Mouse (Mus musculus) brain, adult 2 months (tissue): ENCODE data around the gene Macrod2.

Source experiments
- DNase-seq: peaks from one replicate; pipeline ENCODE4 v3.0.0; 2011; ENCODE audit warnings: low read depth, low spot score

The Macrod2 gene

DNA sequence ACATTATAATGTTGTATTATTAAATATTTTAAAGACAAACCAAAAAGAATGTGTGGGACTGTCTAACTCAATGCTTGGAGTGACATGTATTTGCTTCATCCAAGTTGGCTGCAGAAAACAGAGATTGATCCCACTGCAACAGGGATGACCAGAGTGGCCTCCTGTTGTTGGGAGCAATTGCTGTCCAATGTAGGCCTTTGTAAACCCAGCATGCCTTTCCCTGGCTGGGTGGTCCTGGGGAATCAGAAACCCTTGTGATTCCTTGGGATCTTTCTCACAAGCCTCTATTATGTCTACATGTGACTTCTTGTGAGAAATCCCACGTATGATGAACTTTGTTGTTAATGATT is 806.9 kb downstream of the Macrod2 start:
- DNase-seq = no peak

- DNase-seq = no peak
Measured at GRCm38 (mm10) chr2:141211346-141211745, 816.2 kb downstream of the Macrod2 start.

DNA sequence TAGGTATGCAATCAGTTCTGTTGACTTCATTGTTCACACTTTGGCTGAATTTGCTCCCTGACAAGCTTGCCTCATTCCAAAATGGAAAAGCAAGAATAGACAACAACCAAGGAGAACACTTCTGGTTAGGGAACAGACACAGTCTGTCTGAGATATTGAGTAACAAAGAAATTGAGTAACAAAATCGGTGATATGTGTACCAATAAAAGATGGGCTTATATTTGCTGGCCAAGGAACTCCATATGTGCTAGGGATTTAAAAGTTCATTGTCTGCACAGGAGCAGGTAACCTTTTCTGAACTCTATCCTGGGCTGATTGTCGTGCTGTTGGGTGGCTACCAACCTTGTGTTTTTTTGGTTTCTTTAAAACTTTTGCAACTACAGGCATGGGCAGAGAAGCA is 817.2 kb downstream of the Macrod2 start:
- DNase-seq = no peak

GRCm38 (mm10) chr2:141217490-141217889 is 822.4 kb downstream of the Macrod2 start:
- peak; percentile 78 for DNase-seq

DNA sequence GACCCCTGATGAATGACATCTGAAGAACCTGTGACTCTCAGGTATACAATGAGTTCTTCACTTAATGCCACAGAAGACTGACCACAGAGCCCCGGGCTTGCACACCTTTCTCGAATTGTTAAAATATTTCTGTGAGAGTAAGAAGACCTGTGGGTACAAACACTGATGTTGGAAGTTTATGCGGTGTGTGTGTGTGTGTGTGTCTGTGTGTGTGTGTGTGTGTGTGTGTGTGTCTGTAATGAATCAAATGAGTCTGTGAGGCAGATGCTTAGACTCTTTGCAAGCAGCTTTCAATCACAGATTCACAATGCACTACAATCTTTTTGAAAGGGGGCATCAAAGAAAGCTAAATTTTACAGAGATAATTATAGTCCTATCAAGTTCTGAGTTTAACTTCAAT is 822.8 kb downstream of the Macrod2 start:
- DNase-seq = no peak

- DNase-seq = peak; percentile 47
Measured at GRCm38 (mm10) chr2:141228809-141229208, 833.7 kb downstream of the Macrod2 start.

DNA sequence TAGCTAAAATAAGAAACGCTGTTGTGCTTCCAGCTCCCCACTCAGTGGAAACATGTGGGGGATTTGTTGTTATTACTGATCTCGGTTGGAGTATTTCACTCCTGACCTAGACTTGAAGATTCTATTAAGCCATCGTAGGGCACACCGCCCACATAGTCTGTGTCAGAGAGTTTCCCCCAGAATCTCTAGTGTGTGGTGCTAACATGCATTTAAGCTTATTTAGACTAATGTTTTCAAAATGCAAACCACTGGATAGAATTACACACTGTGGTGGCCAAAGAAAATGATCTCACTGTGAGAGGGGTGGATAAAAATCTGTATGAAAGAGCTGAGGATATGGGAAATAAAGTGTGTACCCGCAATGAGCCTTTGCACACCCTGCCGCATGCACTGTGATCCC is 834.7 kb downstream of the Macrod2 start:
- DNase-seq = peak; percentile 26

DNA sequence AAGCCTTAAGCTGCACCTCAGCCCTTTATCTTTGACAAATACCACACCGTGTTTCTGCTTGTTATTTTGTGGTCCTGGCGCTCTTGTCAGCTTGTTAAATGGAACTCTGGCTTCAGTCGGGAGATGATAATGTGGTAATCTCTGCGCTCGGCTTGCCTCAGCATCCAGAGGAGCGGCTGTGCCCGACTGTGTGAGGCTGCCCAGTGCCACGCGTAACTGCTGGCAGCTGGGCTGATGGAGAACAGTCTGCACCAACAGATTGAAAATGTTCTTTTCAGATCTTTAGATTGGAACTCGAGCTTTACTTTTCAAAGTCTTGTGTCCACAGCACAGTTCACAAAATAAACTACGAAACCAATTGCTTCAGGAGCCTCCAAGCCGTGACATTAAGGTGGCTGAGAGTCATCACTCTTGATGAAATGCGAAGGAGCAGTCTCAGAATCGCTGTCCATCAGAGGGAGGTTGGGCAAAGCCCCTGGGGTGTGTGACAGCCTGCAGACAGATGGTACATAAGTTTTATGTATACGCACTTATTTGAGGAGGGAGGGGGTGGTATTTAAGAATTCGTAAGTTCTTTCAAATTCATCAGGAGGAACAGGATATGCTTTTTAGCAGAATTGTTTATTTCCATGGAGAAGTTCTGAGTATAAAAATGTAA is 836.0 kb downstream of the Macrod2 start:
- peak; percentile 65 for DNase-seq

GRCm38 (mm10) chr2:141234306-141234705 is 839.2 kb downstream of the Macrod2 start:
- DNase-seq = no peak

- DNase-seq = no peak
Measured at GRCm38 (mm10) chr2:141234724-141235453, 839.8 kb downstream of the Macrod2 start.

- DNase-seq = no peak
Measured at GRCm38 (mm10) chr2:141247680-141248079, 852.6 kb downstream of the Macrod2 start.

- DNase-seq = no peak
Measured at GRCm38 (mm10) chr2:141264582-141264981, 869.5 kb downstream of the Macrod2 start.

- no peak for DNase-seq
Measured at GRCm38 (mm10) chr2:141266591-141266990, 871.5 kb downstream of the Macrod2 start.

DNA sequence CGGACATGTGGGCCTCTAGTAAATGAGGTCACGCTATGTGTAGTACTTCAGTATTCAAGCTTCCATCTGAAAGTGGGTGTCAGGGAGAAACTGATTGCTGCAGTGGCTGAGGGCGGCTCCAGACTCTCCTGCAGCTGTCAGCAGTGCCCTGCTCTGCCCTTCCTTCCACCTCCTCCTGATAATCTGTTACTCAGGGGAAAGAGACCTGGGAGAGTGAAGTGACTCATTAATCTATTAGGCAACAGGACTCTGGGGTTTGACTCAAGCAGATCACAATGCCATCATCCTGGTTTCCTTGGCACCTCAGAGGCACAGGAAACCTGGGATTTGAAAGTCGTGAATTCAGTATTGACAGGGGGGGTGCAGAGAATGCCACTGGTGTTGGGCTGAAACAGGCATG is 876.4 kb downstream of the Macrod2 start:
- DNase-seq = peak; percentile 46

GRCm38 (mm10) chr2:141272966-141273365 is 877.9 kb downstream of the Macrod2 start:
- DNase-seq = no peak

- no peak for DNase-seq
Measured at GRCm38 (mm10) chr2:141274262-141274661, 879.2 kb downstream of the Macrod2 start.

DNA sequence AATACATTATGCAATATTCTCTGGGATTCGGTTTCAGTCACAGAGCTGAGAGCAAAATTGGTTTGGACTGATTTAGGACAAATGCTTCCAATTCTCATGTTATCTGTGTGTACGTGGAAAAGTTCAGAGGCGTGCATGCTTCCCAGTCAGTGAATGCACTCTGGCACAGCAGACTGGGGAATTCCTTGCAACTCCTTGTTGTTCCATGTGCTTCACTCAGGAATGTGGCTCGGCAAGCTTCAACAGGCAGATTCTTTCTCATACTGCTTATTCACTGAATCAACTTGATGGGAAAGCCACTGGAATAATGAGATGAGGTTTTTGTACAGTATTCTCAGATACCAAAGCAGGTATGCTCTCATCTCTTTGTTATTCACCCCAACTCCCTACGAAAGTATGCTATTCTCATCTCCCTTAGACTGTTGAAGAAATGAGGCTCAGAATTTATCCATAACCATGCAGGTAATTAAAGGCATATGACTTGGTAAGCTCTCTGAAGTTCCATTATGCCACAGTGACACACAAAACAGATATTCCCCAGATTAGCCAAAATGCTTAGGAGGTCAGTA is 884.1 kb downstream of the Macrod2 start:
- peak; percentile 19 for DNase-seq

GRCm38 (mm10) chr2:141280817-141281216 is 885.7 kb downstream of the Macrod2 start:
- no peak for DNase-seq

GRCm38 (mm10) chr2:141286110-141286747 is 891.1 kb downstream of the Macrod2 start:
- DNase-seq = no peak

- no peak for DNase-seq
Measured at GRCm38 (mm10) chr2:141288494-141288893, 893.4 kb downstream of the Macrod2 start.

- no peak for DNase-seq
Measured at GRCm38 (mm10) chr2:141289059-141289713, 894.1 kb downstream of the Macrod2 start.

DNA sequence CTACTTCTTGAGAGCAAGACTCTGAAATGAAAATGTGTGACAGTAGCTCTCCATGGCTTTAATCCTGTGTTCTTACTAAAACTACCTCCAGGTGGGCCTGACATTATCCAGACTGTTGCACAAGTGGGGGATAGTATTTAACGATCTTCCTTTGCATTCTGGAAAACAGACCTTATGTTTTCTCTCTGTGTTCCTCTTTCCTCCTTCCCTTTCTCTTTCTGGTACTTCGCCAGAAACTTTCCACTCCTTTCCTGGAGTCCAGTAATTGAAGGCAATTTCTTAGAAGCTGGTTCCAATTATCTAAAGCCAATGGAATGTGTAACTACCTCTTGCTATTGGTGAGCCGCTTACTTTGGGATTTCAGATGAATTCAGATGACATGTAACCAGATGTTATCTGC is 897.7 kb downstream of the Macrod2 start:
- no peak for DNase-seq
